Mouse (Mus musculus) MEL (cell line): ENCODE results near the gene Pex11b. TPM values are rescaled to one million over a fixed set of nuclear protein-coding genes. Genes with fewer than 3 reads are reported as not detected.

Experiments
- DNase-seq: peaks from one replicate; pipeline ENCODE4 v3.0.0; 2011; ENCODE audit warnings: low read depth, low spot score
- H3K27ac ChIP-seq: 2 replicates; pipeline ENCODE4 v1.5.1; 2012; ENCODE audit warnings: low read depth, mild to moderate bottlenecking, control low read depth, low read length, moderate library complexity; ENCODE audit not compliant: control insufficient read depth
- H3K27me3 ChIP-seq, 2 experiments: fragments of 150-350 bp in 1 of 2; sonication (generic) in 1 of 2; 2 replicates each; pipeline ENCODE4 v1.6.1; 2012; ENCODE audit warnings: low read length in 2 of 2, mild to moderate bottlenecking in 2 of 2, improper control_type of control experiment in 1 of 2, moderate library complexity in 1 of 2; ENCODE audit not compliant: insufficient read depth in 2 of 2, control insufficient read depth in 1 of 2
- H3K36me3 ChIP-seq, 2 experiments: 2 replicates each; pipeline ENCODE4 v1.6.1; 2012 to 2014; ENCODE audit warnings: low read length in 2 of 2, improper control_type of control experiment in 1 of 2, inconsistent platforms in 1 of 2, mild to moderate bottlenecking in 1 of 2; ENCODE audit not compliant: insufficient read depth in 2 of 2, control insufficient read depth in 1 of 2
- H3K4me1 ChIP-seq, 2 experiments: fragments of 150-350 bp in 1 of 2; sonication (generic) in 1 of 2; 2 replicates each; pipeline ENCODE4 v1.6.1; 2012; ENCODE audit warnings: low read length in 2 of 2, improper control_type of control experiment in 1 of 2, mild to moderate bottlenecking in 1 of 2; ENCODE audit not compliant: insufficient read depth in 2 of 2, control insufficient read depth in 1 of 2
- H3K4me3 ChIP-seq, 2 experiments: fragments of 150-350 bp in 1 of 2; sonication (generic) in 1 of 2; 2 replicates each; pipeline ENCODE4 v1.5.1; 2012; ENCODE audit warnings: low read depth in 2 of 2, low read length in 2 of 2, mild to moderate bottlenecking in 2 of 2, moderate library complexity in 2 of 2, control low read depth in 1 of 2, improper control_type of control experiment in 1 of 2; ENCODE audit not compliant: control insufficient read depth in 1 of 2, insufficient read depth in 1 of 2
- H3K79me2 ChIP-seq: 2 replicates; pipeline ENCODE4 v1.6.1; 2012; ENCODE audit warnings: mild to moderate bottlenecking, low read length, moderate library complexity; ENCODE audit not compliant: control insufficient read depth, poor library complexity, insufficient read depth
- H3K9ac ChIP-seq: 2 replicates; pipeline ENCODE4 v1.6.1; 2012; ENCODE audit warnings: low read depth, mild to moderate bottlenecking, control low read depth, low read length, moderate library complexity; ENCODE audit not compliant: control insufficient read depth, poor library complexity, severe bottlenecking
- H3K9me3 ChIP-seq: fragments of 150-350 bp; sonication (generic); replicated peaks from 2 replicates; pipeline ENCODE4 v1.6.1; 2012; ENCODE audit warnings: mild to moderate bottlenecking, low read length, improper control_type of control experiment, moderate library complexity; ENCODE audit not compliant: insufficient read depth
- CTCF ChIP-seq, 3 experiments: IDR thresholded peaks in 2 of 3; conservative IDR thresholded peaks in 1 of 3; 2 replicates each; pipeline ENCODE4 v1.5.1; 2011 to 2012; ENCODE audit warnings: low read length in 3 of 3, low read depth in 2 of 3, mild to moderate bottlenecking in 2 of 3, improper control_type of control experiment in 1 of 3, inconsistent platforms in 1 of 3, mixed read lengths in 1 of 3, moderate library complexity in 1 of 3; ENCODE audit not compliant: control insufficient read depth in 1 of 3, insufficient read depth in 1 of 3, poor library complexity in 1 of 3, severe bottlenecking in 1 of 3
- EP300 ChIP-seq, 2 experiments: IDR thresholded peaks; 2 replicates each; pipeline ENCODE4 v1.6.1; 2011; ENCODE audit warnings: improper control_type of control experiment in 2 of 2, low read length in 2 of 2, low read depth in 1 of 2, mild to moderate bottlenecking in 1 of 2
- ETS1 ChIP-seq: IDR thresholded peaks from 2 replicates; pipeline ENCODE4 v1.6.1; 2012; ENCODE audit warnings: low read depth, mild to moderate bottlenecking, inconsistent platforms, low read length, improper control_type of control experiment, moderate library complexity
- GATA1 ChIP-seq: IDR thresholded peaks from 2 replicates; pipeline ENCODE4 v1.6.1; 2011; ENCODE audit warnings: low read depth, low read length, improper control_type of control experiment
- HCFC1 ChIP-seq: IDR thresholded peaks from 2 replicates; pipeline ENCODE4 v1.6.1; 2012; ENCODE audit warnings: low read depth, mild to moderate bottlenecking, inconsistent platforms, low read length, improper control_type of control experiment, moderate library complexity
- KAT2A ChIP-seq: conservative IDR thresholded peaks from 2 replicates; pipeline ENCODE4 v1.6.1; 2012; ENCODE audit warnings: low read depth, low read length, improper control_type of control experiment, inconsistent platforms
- MAFK ChIP-seq: IDR thresholded peaks from 2 replicates; pipeline ENCODE4 v1.6.1; 2011; ENCODE audit warnings: low read depth, mild to moderate bottlenecking, low read length, improper control_type of control experiment, borderline replicate concordance
- MAX ChIP-seq: IDR thresholded peaks from 2 replicates; pipeline ENCODE4 v1.6.1; 2011; ENCODE audit warnings: low read length, improper control_type of control experiment
- MAZ ChIP-seq: IDR thresholded peaks from 2 replicates; pipeline ENCODE4 v1.6.1; 2012; ENCODE audit warnings: low read depth, mild to moderate bottlenecking, inconsistent platforms, low read length, improper control_type of control experiment
- MYB ChIP-seq: IDR thresholded peaks from 2 replicates; pipeline ENCODE4 v1.6.1; 2011; ENCODE audit warnings: mild to moderate bottlenecking, low read depth, low read length, improper control_type of control experiment
- MYC ChIP-seq: IDR thresholded peaks from 2 replicates; pipeline ENCODE4 v1.6.1; 2011; ENCODE audit warnings: low read depth, mild to moderate bottlenecking, low read length, improper control_type of control experiment, moderate library complexity
- POLR2AphosphoS5 ChIP-seq: IDR thresholded peaks from 2 replicates; pipeline ENCODE4 v1.6.1; 2012; ENCODE audit warnings: low read depth, borderline replicate concordance, mild to moderate bottlenecking, inconsistent platforms, low read length, moderate library complexity, mixed read lengths
- RAD21 ChIP-seq: IDR thresholded peaks from 2 replicates; pipeline ENCODE4 v1.6.1; 2011; ENCODE audit warnings: mild to moderate bottlenecking, low read depth, low read length, improper control_type of control experiment
- SIN3A ChIP-seq: IDR thresholded peaks from 2 replicates; pipeline ENCODE4 v1.6.1; 2012; ENCODE audit warnings: low read length, improper control_type of control experiment, inconsistent platforms
- ZKSCAN1 ChIP-seq: IDR thresholded peaks from 2 replicates; pipeline ENCODE4 v1.6.1; 2012; ENCODE audit warnings: low read depth, mild to moderate bottlenecking, inconsistent platforms, low read length, improper control_type of control experiment, moderate library complexity
- ZMIZ1 ChIP-seq: IDR thresholded peaks from 2 replicates; pipeline ENCODE4 v1.6.1; 2012; ENCODE audit warnings: low read depth, mild to moderate bottlenecking, inconsistent platforms, low read length, improper control_type of control experiment, moderate library complexity
- ZNF384 ChIP-seq: IDR thresholded peaks from 2 replicates; pipeline ENCODE4 v1.6.1; 2012; ENCODE audit warnings: low read depth, mild to moderate bottlenecking, inconsistent platforms, low read length, improper control_type of control experiment
- polyA plus RNA-seq, 2 experiments: library from polyadenylated mRNA; stranded (reverse) in 1 of 2; unstranded in 1 of 2; fragments of >175 nt in 1 of 2; fragments of >200 nt in 1 of 2; gene quantifications; 2 replicates each; pipeline versions ENCODE4 v1.2.1 to v1.2.4; 2012; ENCODE audit warnings: low replicate concordance in 2 of 2, low read depth in 1 of 2; ENCODE audit not compliant: insufficient read length in 2 of 2, insufficient read depth in 1 of 2, missing spikeins in 1 of 2
- total RNA-seq: library from RNA; depleted of rRNA; stranded (reverse); fragments of 300-350 nt; gene quantifications from 2 replicates; pipeline ENCODE4 v1.2.3, GENCODE M21; 2012

The Pex11b gene
- total and polyA plus RNA-seq, 3 experiments: 38.2 to 82.8 TPM; not detected in 1

DNA sequence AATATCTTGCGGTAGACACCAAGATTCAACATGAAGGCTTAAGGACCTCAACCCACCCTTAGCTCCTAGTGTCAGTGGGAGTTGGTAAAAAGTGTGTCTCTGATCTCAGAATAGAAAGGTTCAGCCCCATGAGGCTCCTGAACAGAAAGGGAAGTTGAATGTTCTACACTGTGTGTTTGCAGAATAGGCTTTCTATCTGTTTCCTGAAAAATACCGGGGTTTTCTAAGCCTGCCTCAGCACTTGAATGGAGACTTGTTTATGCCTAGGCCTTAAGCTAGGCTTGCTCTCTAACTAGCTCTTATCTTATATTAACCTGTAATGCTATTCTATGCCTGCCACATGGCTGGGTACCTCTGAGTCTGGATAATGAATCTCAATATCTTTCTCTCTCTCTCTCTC is 25.7 kb downstream of the Pex11b start:
- H3K9ac ChIP-seq: no peak overlapping the region
- TF ChIP-seq ETS1 (no peak), MYC (peak; percentile 41; the same call in 1 of the 2 replicates), MAX (0 out of 2 replicates have a peak, but pooled peaks have one; percentile 29)
- no peaks in the 10 kb centered on the region for H3K79me2 ChIP-seq
- H3K27me3 ChIP-seq: no peaks in the 10 kb centered on the region
- H3K36me3 ChIP-seq: no peaks in the 10 kb centered on the region
- DNase-seq: peak; percentile 81
- H3K9me3 ChIP-seq: no peaks in the 10 kb centered on the region
- peaks cover 0 to 14% of the 10 kb centered on the region in 2 experiments; a peak in 2 of 4 replicates for H3K4me1 ChIP-seq
- peak overlapping the region; percentile 5; the same call in 1 of the 2 replicates for H3K27ac ChIP-seq
- no peak overlapping the region for H3K4me3 ChIP-seq

DNA sequence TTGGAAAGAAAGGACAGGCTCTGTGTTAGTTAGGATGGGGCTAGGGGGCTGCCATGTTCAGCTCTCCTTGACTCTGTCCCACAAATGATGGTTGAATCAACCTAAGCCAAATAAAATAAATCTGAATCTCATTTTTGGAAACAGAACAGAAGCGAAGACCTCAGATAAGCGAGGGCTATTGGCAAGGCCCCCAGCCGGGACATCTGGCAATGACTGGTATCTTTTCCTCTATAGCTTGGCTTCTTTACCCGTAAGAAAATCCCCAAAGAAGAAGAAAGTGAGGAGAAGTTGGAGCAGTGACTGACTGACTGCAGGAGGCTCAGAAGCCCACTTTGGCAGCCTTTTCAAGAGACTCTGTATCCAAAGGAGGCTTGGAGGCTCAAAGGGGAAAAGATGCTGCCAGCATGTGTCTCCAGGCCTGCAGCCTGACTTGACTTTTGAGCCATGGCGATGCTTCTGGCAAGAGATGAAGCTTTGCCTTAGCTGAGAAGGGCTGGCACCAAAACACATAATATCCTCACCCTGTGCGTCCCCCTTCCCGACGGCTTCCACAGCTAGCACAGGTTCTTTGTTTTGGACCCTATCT is 27.6 kb downstream of the Pex11b start:
- no peak overlapping the region for H3K27ac ChIP-seq
- no peak overlapping the region for H3K9ac ChIP-seq
- H3K9me3 ChIP-seq: no peaks in the 10 kb centered on the region
- H3K4me1 ChIP-seq: peaks cover 0 to 14% of the 10 kb centered on the region in 2 experiments; a peak in 2 of 4 replicates
- no peak overlapping the region for H3K4me3 ChIP-seq
- H3K36me3 ChIP-seq: no peaks in the 10 kb centered on the region
- H3K79me2 ChIP-seq: no peaks in the 10 kb centered on the region
- no peak for TF ChIP-seq MYB
- no peak for TF ChIP-seq MAFK
- no peak for TF ChIP-seq RAD21
- no peak for TF ChIP-seq ZMIZ1
- TF ChIP-seq MAZ: no peak
- TF ChIP-seq KAT2A: no peak
- no peak for TF ChIP-seq ZNF384
- no peak for TF ChIP-seq SIN3A
- no peak for TF ChIP-seq POLR2AphosphoS5
- TF ChIP-seq HCFC1: no peak
- TF ChIP-seq CTCF (IDR thresholded peaks at IDR 0.05 in 2 of 3, conservative IDR thresholded peaks at IDR 0.05 in 1 of 3; ENCODE audit: control insufficient read depth in 1 of 3, insufficient read depth in 1 of 3, low read depth in 2 of 3, low read length in 3 of 3, poor library complexity in 1 of 3, severe bottlenecking in 1 of 3): no peak
- TF ChIP-seq GATA1: no peak
- TF ChIP-seq ZKSCAN1: no peak
- TF ChIP-seq EP300 (IDR thresholded peaks at IDR 0.05; ENCODE audit: low read depth in 1 of 2, low read length in 2 of 2): no peak
- H3K27me3 ChIP-seq: no peaks in the 10 kb centered on the region
- no peak for DNase-seq
